Mouse (Mus musculus): ENCODE results near the gene Prpf19. TPM values are rescaled to one million over a fixed set of nuclear protein-coding genes. Genes with fewer than 3 reads are reported as not detected.

Prpf19 gene
- total RNA-seq, 2 experiments from 2014 or later = 17.7 to 18.4 TPM

DNA sequence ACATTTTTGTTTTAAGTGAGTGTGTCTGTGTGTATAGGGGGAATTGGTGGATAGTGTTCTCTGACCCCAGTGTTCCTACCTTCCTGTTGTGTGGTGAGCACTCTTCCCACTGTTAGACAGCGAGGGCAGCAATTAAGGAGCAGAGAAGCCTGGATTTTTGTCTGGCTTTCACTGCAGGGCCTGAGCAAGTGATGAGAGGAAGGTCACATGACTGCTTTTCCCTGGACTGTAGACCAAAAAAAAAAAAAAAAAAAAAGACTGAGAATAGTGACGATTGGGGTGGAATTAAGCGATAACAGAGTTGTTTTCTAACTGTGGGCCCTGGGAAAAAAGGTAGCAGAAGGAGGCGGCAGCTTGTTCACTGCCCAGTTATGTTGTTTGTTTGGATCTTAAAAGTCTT is 31.6 kb downstream of the Prpf19 start:
- ATAC-seq (replicated peaks; ENCODE audit: low FRiP score, poor library complexity, severe bottlenecking) = no peak

DNA sequence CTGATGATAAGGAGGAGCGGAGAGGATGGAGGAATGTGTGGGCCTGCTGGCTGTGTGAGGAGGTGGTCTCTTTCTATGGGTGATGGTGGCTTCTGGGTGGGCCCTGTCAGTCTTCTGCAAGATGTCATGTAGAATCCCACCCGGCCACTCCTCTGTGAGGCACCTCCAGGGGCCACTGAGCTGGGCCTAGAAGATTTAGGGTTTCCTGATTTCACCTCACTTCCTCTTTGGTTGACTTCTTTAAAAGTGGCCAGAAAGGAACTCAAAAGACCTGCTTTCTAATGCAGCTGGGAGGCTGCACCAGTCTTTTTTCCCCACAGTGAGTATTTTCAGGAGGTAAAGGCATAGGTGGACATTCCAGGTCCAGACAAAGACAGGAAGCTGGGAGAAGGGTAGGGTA is 35.6 kb downstream of the Prpf19 start:
- no peak for ATAC-seq (replicated peaks; ENCODE audit: low FRiP score, poor library complexity, severe bottlenecking)

DNA sequence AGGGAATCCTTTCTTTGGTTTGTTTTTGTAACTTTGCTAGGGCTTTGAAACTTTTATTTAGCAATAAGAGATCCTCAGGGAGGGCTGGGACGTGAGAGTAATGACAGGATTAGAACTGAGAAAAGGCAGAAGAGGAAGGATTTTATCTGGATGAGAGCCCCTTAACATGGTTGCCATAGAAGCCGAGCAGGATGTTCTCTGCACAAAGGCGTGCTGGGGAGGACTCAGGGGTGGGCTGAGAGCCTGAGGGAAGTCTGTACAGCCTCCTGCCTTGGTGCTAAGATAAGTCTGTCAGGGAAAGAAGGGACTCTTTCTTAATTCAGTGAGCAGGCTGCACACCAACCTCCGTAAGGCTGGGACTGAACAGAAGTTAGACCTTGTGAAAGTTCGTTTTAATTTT is 40.0 kb downstream of the Prpf19 start:
- no peak for ATAC-seq (replicated peaks; ENCODE audit: low FRiP score, poor library complexity, severe bottlenecking)

DNA sequence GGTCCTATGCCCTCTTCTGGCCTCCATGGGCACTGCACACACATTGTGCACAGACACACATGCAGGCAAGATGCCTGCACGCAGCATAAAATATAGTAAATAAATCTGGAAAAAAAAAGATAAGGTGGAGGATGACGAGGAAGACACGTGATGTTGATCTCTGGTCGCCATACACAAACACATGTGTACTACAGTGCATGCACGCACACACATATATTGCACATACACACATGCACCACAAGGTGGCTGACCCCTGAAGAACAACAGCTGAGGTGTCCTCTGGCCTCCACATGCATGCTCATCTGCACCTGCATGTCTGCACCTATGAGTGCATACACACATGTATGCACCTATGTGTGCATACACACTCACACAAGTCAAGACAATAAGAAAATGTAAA is 41.0 kb downstream of the Prpf19 start:
- no peak for ATAC-seq (replicated peaks; ENCODE audit: low FRiP score, poor library complexity, severe bottlenecking)

DNA sequence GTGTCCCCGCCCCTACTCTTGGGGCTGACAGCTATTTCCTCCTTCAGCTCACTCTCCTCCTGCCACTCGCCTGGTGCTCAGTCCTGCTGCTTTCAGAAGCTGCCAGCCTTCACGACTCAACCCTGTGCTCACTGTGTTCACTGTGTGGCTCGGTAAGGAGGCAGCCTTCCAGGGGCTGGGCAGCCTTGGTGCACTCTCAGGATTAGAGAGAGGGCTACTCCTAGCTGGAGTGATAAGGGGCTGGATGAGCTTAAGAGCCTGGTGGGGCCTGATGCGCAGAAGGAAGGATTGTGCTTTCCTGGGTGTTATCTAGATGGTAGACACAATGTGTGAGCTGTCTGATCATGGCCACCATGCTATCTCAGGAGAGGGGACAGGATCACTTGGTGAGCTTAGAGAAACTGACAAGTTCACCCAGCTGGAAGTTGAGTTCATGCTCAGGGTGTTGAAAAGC is 42.1 kb downstream of the Prpf19 start, which contains the start of gene Ptgdr2:
Gene Ptgdr2, plus strand, starts transcription at position 51 of the 454 bp plus-strand sequence.
- no peak for ATAC-seq (replicated peaks; ENCODE audit: low FRiP score, poor library complexity, severe bottlenecking)

DNA sequence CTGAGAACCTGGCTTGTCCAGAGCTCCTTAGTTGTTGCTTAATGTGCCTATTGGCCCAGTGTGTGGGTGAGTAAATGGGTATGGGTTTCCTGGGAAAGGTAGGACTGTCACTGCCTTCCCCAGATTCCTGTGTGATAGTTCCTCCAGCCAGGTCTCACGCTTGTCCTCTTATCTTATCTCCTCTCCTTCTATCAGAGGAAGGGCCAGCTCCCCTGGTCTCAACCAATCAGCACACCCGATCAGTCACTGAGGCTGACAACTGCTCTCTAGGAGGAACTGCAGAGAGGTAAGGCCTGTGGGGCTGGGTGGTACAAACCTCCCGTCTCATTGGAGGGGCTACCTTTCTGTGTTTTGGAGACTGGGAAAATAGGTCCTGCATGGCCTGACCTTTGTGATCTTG is 43.7 kb downstream of the Prpf19 start:
- ATAC-seq (replicated peaks; ENCODE audit: low FRiP score, poor library complexity, severe bottlenecking) = no peak

DNA sequence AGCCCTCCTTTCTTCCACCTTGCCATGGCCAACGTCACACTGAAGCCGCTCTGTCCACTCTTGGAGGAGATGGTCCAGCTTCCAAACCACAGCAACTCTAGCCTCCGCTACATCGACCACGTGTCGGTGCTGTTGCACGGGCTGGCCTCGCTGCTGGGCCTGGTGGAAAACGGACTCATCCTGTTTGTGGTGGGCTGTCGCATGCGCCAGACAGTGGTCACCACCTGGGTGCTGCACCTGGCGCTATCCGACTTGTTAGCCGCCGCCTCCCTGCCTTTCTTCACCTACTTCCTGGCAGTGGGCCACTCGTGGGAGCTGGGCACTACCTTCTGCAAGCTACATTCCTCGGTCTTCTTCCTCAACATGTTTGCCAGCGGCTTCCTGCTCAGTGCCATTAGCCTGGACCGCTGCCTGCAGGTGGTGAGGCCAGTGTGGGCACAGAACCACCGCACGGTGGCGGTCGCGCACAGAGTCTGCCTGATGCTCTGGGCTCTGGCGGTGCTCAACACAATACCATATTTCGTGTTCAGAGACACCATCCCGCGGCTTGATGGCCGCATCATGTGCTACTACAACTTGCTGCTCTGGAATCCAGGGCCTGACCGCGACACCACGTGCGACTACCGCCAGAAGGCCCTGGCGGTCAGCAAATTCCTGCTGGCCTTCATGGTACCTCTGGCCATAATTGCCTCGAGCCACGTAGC is 45.2 kb downstream of the Prpf19 start:
- ATAC-seq (replicated peaks; ENCODE audit: low FRiP score, poor library complexity, severe bottlenecking) = peak; percentile 74; the same call in 1 of the 2 replicates

DNA sequence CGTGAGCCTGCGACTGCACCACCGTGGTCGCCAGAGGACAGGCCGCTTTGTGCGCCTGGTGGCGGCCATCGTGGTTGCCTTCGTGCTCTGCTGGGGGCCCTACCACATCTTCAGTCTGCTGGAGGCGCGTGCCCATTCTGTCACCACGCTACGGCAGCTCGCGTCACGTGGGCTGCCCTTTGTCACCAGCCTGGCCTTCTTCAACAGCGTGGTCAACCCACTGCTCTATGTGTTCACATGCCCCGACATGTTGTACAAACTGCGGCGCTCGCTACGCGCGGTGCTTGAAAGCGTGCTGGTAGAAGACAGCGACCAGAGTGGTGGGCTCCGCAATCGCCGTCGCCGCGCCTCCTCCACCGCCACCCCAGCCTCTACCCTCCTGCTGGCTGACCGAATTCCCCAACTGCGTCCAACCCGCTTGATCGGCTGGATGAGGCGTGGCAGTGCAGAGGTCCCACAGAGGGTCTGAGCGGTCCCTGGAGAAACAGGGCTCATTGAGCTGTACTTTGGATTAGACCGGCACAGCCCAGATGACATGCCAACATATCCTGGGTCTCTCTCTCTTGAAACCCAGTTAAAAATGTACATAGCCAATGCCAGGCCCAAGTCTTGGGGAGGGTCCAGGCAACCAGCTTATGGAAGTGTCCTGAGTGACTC is 45.9 kb downstream of the Prpf19 start:
- no peak for ATAC-seq (replicated peaks; ENCODE audit: low FRiP score, poor library complexity, severe bottlenecking)

DNA sequence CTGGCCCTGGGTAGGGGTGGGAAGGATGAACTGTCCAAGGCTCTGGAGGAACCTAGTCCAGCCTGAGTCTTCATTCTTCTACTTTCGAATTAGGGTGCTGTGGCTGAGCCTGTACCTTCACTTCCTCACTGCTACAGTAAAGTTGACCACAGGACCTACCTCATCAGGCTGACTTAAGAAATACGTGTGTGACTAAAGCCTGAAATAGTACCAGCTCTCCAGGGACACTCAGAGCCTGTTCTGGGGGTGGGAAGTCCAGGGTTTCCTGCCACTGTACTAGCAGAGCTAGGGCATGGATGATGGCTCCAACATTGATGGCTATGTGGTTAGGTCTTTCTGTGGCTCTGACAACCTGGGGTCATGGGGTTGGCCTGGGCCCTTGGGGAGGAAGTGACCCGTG is 48.9 kb downstream of the Prpf19 start:
- no peak for ATAC-seq (replicated peaks; ENCODE audit: low FRiP score, poor library complexity, severe bottlenecking)

DNA sequence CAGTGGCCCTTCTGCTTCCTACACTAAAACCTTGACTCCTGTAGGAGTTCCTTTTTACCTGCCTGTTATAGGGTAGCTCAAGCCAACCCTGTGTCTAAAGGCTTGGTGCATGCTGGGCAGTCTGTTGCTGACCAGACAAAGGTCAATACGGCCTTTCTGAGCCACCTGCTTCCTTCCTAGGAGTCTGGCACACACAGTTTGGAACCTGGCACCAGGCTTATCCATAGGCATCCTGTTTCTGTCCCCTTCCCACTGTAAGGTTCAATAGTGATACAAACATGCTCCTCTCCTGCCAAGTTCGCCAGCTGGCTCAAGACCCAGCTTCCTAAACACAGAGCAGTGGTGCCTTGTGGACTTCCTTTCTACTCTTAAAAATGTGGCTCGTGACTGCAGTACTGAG is 51.5 kb downstream of the Prpf19 start:
- no peak for ATAC-seq (replicated peaks; ENCODE audit: low FRiP score, poor library complexity, severe bottlenecking)

DNA sequence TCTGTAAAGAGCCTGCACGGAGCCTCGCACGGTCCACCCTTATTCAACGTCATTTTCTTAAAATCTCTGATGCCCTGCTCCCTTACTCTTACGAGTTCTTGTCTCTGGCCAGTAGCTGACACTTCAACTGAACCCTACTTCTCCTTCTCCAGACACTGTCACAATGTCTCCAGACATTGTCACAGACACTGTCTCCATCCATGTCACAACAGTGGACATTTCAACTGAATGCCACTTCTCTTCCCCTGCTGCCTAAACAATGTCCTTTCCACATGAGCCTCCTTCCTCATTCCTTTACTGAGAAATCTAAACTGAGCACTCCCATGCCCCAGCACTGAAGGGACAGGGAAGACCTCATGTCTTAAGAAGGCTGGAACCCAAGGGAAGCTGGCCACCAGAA is 52.2 kb downstream of the Prpf19 start:
- no peak for ATAC-seq (replicated peaks; ENCODE audit: low FRiP score, poor library complexity, severe bottlenecking)

DNA sequence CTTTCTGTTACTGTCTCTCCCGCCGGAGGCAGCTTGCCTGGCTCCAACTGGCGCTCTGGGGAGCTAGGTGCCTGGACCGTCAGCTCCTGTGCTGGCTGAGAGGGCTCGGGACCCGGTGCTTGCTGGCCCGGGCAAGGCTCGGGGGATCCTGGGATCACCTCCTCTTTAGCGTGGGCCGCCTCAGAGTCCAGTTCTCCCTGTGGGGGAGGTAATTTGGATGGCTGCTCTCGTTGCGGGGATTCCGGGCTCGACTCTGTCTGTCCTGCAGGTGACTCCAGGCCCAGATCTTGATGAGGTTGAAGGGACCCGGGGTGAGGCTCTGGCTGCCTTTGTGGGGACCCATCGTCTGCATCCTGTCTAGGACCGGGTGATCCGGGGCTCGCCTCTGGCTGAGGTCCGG is 53.4 kb downstream of the Prpf19 start:
- ATAC-seq (replicated peaks; ENCODE audit: low FRiP score, poor library complexity, severe bottlenecking) = peak; percentile 12; the same call in 1 of the 2 replicates

DNA sequence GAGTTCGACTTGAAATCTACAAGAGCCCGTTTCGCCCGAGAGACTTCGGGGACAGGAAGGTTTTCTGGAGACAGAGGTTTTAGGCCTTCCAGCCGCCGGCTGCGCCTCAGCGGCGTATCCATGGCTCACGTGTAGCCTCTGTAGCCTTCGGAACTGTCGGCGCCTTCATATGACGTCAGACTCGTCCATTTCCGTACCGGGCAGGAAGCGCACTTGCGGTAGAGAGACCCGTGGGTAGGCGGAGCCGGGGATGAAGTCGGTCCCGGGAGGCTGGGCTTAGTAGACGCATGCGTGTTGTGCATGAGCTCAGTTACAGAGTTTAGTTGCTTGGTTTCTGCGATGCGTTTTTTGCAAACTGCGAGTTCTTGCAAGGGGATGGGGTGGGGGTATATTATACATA is 54.1 kb downstream of the Prpf19 start, which contains the start of gene Ccdc86:
Gene Ccdc86, minus strand, starts transcription at position 155 of the 400 bp plus-strand sequence.
- peak; percentile 97 for ATAC-seq (replicated peaks; ENCODE audit: low FRiP score, poor library complexity, severe bottlenecking)

DNA sequence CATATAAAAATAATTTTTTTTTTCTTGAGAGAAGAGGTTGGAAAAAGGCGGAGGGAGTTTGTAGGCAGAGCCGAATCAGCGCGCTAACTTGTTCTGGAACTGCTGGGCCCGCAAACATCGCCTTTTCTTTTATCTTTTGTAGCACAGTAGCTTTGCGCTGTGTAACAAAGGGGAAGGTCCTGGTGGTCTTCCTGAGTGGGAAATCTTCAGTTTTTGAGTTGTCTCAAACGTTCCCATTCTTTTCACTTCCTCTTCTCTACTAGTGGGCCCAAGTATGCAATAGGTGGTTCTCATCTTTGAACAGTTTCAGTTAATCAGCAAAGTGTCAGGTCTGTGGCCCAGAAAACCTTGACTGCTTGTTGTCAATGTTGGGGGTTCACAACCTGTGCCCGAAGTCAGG is 54.5 kb downstream of the Prpf19 start:
- no peak for ATAC-seq (replicated peaks; ENCODE audit: low FRiP score, poor library complexity, severe bottlenecking)

DNA sequence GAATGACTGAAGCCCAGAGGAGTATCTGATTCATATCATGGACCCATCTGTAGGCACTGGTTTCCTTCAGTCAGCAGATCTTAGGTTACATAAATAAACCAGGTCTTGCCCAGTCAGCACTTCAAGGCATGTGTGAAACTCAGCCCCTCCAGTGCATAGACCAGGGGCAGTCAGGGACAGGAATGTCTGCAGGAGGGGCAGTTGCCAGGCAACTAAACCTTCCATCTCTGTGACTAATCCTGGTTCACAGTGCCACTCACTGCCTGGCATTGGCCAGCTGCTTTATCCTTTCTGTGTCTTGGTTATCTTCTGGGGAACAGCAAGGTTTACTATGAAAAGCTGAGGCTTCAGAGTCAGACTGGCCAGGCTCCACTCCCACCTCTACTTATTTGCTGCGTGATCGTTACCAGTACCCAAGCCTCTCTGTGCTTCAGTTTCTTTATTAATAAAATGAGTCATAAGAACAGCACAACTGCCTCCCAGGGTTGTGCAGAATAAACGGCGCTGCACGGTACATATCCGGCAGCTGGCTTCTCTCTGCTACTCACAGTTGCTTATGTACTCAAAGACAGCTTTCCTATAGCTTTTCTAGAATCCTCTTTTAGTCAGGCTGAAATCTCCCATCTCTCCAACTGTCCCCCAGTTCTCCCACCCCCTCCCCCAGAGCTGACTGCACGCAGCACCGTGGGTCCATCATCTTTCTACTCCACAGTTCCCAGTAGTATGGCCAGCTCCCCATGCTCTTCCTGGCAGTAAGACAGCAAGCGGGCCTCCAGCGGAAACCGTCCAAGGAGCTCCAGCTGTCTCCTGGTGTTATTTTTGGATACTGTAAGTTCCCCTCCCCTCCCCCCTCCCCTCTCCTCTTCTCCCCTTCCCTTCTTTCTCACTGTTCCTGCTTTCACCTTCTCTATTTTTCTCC is 57.2 kb downstream of the Prpf19 start:
- ATAC-seq (replicated peaks; ENCODE audit: low FRiP score, poor library complexity, severe bottlenecking) = no peak

Other genes starting within 250 kb of the Prpf19 start
- not detected in 2 replicates for gene Pga5, start 217.2 kb upstream of the Prpf19 start, total RNA-seq (2015; ENCODE audit: low replicate concordance)
- not detected in 2 replicates for gene Pga5, start 217.2 kb upstream of the Prpf19 start, total RNA-seq (2017; ENCODE audit: low replicate concordance)
- gene Vps37c, start 206.5 kb upstream of the Prpf19 start, total RNA-seq (2015; ENCODE audit: low replicate concordance) = 10.8 and 26.0 TPM in 2 replicates
- gene Vps37c, start 206.5 kb upstream of the Prpf19 start, total RNA-seq (2017; ENCODE audit: low replicate concordance) = 3.3 and 6.0 TPM in 2 replicates
- 2.5 and 2.9 TPM in 2 replicates for gene Cd5, start 156.2 kb upstream of the Prpf19 start, total RNA-seq (2015; ENCODE audit: low replicate concordance)
- gene Cd5, start 156.2 kb upstream of the Prpf19 start, total RNA-seq (2017; ENCODE audit: low replicate concordance) = 0.26 TPM in 1 of 2 replicates, not detected in the other
- gene Cd6, start 65.2 kb upstream of the Prpf19 start, total RNA-seq (2015; ENCODE audit: low replicate concordance) = 1.8 and 2.9 TPM in 2 replicates
- 1.3 and 2.3 TPM in 2 replicates for gene Cd6, start 65.2 kb upstream of the Prpf19 start, total RNA-seq (2017; ENCODE audit: low replicate concordance)
- gene Slc15a3, start 55.5 kb upstream of the Prpf19 start, total RNA-seq (2015; ENCODE audit: low replicate concordance) = 1.8 and 3.8 TPM in 2 replicates
- 2.4 TPM in 1 of 2 replicates, not detected in the other for gene Slc15a3, start 55.5 kb upstream of the Prpf19 start, total RNA-seq (2017; ENCODE audit: low replicate concordance)
- gene Tmem132a, start 25.3 kb upstream of the Prpf19 start, total RNA-seq (2015; ENCODE audit: low replicate concordance) = not detected in 2 replicates
- not detected in 2 replicates for gene Tmem132a, start 25.3 kb upstream of the Prpf19 start, total RNA-seq (2017; ENCODE audit: low replicate concordance)
- gene Tmem109, start 13.2 kb upstream of the Prpf19 start, total RNA-seq (2015; ENCODE audit: low replicate concordance) = 4.7 and 9.6 TPM in 2 replicates
- 4.4 and 14.0 TPM in 2 replicates for gene Tmem109, start 13.2 kb upstream of the Prpf19 start, total RNA-seq (2017; ENCODE audit: low replicate concordance)
- gene Zp1, start 25.4 kb downstream of the Prpf19 start, total RNA-seq (2015; ENCODE audit: low replicate concordance) = not detected in 2 replicates
- not detected in 2 replicates for gene Zp1, start 25.4 kb downstream of the Prpf19 start, total RNA-seq (2017; ENCODE audit: low replicate concordance)
- not detected in 2 replicates for gene Ptgdr2, start 41.9 kb downstream of the Prpf19 start, total RNA-seq (2015; ENCODE audit: low replicate concordance)
- gene Ptgdr2, start 41.9 kb downstream of the Prpf19 start, total RNA-seq (2017; ENCODE audit: low replicate concordance) = not detected in 2 replicates
- gene Ccdc86, start 54.0 kb downstream of the Prpf19 start, total RNA-seq (2015; ENCODE audit: low replicate concordance) = 2.5 and 6.3 TPM in 2 replicates
- gene Ccdc86, start 54.0 kb downstream of the Prpf19 start, total RNA-seq (2017; ENCODE audit: low replicate concordance) = 1.9 and 3.9 TPM in 2 replicates
- not detected in 2 replicates for gene Ms4a10, start 79.4 kb downstream of the Prpf19 start, total RNA-seq (2015; ENCODE audit: low replicate concordance)
- not detected in 2 replicates for gene Ms4a10, start 79.4 kb downstream of the Prpf19 start, total RNA-seq (2017; ENCODE audit: low replicate concordance)
- not detected in 2 replicates for gene Ms4a15, start 98.0 kb downstream of the Prpf19 start, total RNA-seq (2015; ENCODE audit: low replicate concordance)
- not detected in 2 replicates for gene Ms4a15, start 98.0 kb downstream of the Prpf19 start, total RNA-seq (2017; ENCODE audit: low replicate concordance)
- not detected in 2 replicates for gene Ms4a18, start 122.8 kb downstream of the Prpf19 start, total RNA-seq (2015; ENCODE audit: low replicate concordance)
- gene Ms4a18, start 122.8 kb downstream of the Prpf19 start, total RNA-seq (2017; ENCODE audit: low replicate concordance) = not detected in 2 replicates
- gene Ms4a8a, start 185.9 kb downstream of the Prpf19 start, total RNA-seq (2015; ENCODE audit: low replicate concordance) = 1.4 and 3.4 TPM in 2 replicates
- not detected in 2 replicates for gene Ms4a8a, start 185.9 kb downstream of the Prpf19 start, total RNA-seq (2017; ENCODE audit: low replicate concordance)
- not detected in 2 replicates for gene 1700017D01Rik, start 235.6 kb downstream of the Prpf19 start, total RNA-seq (2015; ENCODE audit: low replicate concordance)
- gene 1700017D01Rik, start 235.6 kb downstream of the Prpf19 start, total RNA-seq (2017; ENCODE audit: low replicate concordance) = not detected in 2 replicates